In the genomic region with DNA sequence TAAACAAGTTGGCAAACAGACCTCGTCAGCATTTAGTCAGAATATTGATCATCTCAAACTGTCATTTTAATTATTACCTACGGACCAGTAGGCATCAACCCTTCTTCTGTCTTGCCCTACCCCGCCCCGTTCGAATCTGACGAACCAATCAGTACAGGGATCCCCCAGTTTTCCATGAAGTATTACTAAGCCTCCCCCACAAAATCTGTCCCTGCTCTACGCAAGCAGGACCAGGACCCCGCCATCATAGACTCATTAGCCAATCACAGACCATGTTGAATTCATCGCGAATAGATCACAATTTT, we compare ENCODE assay signal across 8 mouse cellular contexts. TPM values are rescaled to one million over a fixed set of nuclear protein-coding genes. Genes with fewer than 3 reads are reported as not detected.
A peak's percentile ranks its signal among the peaks of the same experiment; 100 is the strongest.
DNase-seq lines count a peak whose midpoint lies in the region; ATAC-seq and TF ChIP-seq lines count a peak whose summit lies in the region.

A gene (minus strand): TSS at position 94 of the 305 bp plus-strand sequence.

- H3K9me3 ChIP-seq in lung, embryonic 14.5 days (ENCODE audit: low read depth, low read length): no peaks in the 10 kb centered on the region
- H3K9me3 ChIP-seq in intestine, embryonic 16.5 days (ENCODE audit: control insufficient read depth, low read length): no peaks in the 10 kb centered on the region
- no peaks in the 10 kb centered on the region for H3K9me3 ChIP-seq in neural tube, embryonic 14.5 days (ENCODE audit: control insufficient read depth, low read length)

- no peak for DNase-seq in lung, embryonic 14.5 days
- DNase-seq in lung, postnatal 25 days (ENCODE audit: low spot score): no peak
- DNase-seq in brain, adult 2 months (ENCODE audit: low read depth, low spot score): peak; percentile 83
- DNase-seq in heart, adult 11 months: peak; percentile 90
- peak; percentile 6 for DNase-seq in liver
- DNase-seq in ovary, postnatal 36 days (ENCODE audit: low spot score): no peak

- no peaks in the 10 kb centered on the region for H3K27me3 ChIP-seq in lung, embryonic 14.5 days (ENCODE audit: insufficient read depth, low read length)
- no peaks in the 10 kb centered on the region for H3K27me3 ChIP-seq in intestine, embryonic 16.5 days (replicated peaks; ENCODE audit: control insufficient read depth, insufficient read depth, low read length)
- no peaks in the 10 kb centered on the region for H3K27me3 ChIP-seq in neural tube, embryonic 14.5 days (ENCODE audit: control insufficient read depth, insufficient read depth, low read length)

- 0 out of 2 replicates have a peak, but pooled peaks have one; percentile 3 for ATAC-seq in lung, embryonic 14.5 days (ENCODE audit: insufficient read depth)
- 0 out of 2 replicates have a peak, but pooled peaks have one; percentile 31 for ATAC-seq in intestine, embryonic 16.5 days
- ATAC-seq in neural tube, embryonic 14.5 days (ENCODE audit: low read depth): peak; percentile 67

- H3K4me3 ChIP-seq in lung, embryonic 14.5 days (ENCODE audit: low read depth, low read length): peak within 1 kb of the TSS; percentile 50
- H3K4me3 ChIP-seq in intestine, embryonic 16.5 days (ENCODE audit: low read length): peak within 1 kb of the TSS; percentile 63
- peak within 1 kb of the TSS; percentile 47 for H3K4me3 ChIP-seq in neural tube, embryonic 14.5 days (ENCODE audit: low read depth, low read length)

- no peaks in the 10 kb centered on the region for H3K4me1 ChIP-seq in lung, embryonic 14.5 days (ENCODE audit: insufficient read depth)
- no peaks in the 10 kb centered on the region for H3K4me1 ChIP-seq in intestine, embryonic 16.5 days (ENCODE audit: control insufficient read depth, insufficient read depth, low read length)
- no peaks in the 10 kb centered on the region for H3K4me1 ChIP-seq in neural tube, embryonic 14.5 days (ENCODE audit: control insufficient read depth, insufficient read depth, low read length)

- no peak for TF ChIP-seq CTCF in lung, embryonic 14.5 days (IDR thresholded peaks at IDR 0.05; ENCODE audit: low read depth)

- H3K36me3 ChIP-seq in lung, embryonic 14.5 days (ENCODE audit: insufficient read depth): no peaks in the 10 kb centered on the region
- no peaks in the 10 kb centered on the region for H3K36me3 ChIP-seq in intestine, embryonic 16.5 days (ENCODE audit: control insufficient read depth, insufficient read depth, low read length)
- H3K36me3 ChIP-seq in neural tube, embryonic 14.5 days (ENCODE audit: control insufficient read depth, insufficient read depth, low read length): no peaks in the 10 kb centered on the region

- 13% methylated on average over 10 of the region's 10 CpGs for WGBS in lung, embryonic 14.5 days
- 17% methylated on average over 10 of the region's 10 CpGs for WGBS in intestine, embryonic 16.5 days
- 16% methylated on average over 10 of the region's 10 CpGs for WGBS in neural tube, embryonic 14.5 days

- peak within 1 kb of the TSS; percentile 46; the same call in 1 of the 2 replicates for H3K27ac ChIP-seq in lung, embryonic 14.5 days (ENCODE audit: low read depth)
- no peak within 1 kb of the TSS for H3K27ac ChIP-seq in intestine, embryonic 16.5 days (ENCODE audit: low read length)
- peak within 1 kb of the TSS; percentile 34 for H3K27ac ChIP-seq in neural tube, embryonic 14.5 days (ENCODE audit: low read depth, low read length)

- H3K4me2 ChIP-seq in lung, embryonic 14.5 days: peak within 1 kb of the TSS; percentile 63
- peak within 1 kb of the TSS; percentile 60 for H3K4me2 ChIP-seq in intestine, embryonic 16.5 days (ENCODE audit: low read depth, low read length)
- H3K4me2 ChIP-seq in neural tube, embryonic 14.5 days (ENCODE audit: low read depth, low read length): peak within 1 kb of the TSS; percentile 47

- peak within 1 kb of the TSS; percentile 58 for H3K9ac ChIP-seq in lung, embryonic 14.5 days
- peak within 1 kb of the TSS; percentile 79 for H3K9ac ChIP-seq in intestine, embryonic 16.5 days (ENCODE audit: low read depth, low read length)
- peak within 1 kb of the TSS; percentile 59 for H3K9ac ChIP-seq in neural tube, embryonic 14.5 days (replicated peaks; ENCODE audit: low read depth, low read length)

RNA-seq across cellular contexts. Expression of the gene that starts here (rescaled TPM):
- polyA plus RNA-seq in lung, embryonic 14.5 days (2014; fragmentation: Nextera tagmentation; extraction: Ambion mirVana): 29.5 and 30.5 TPM in 2 replicates
- 101 and 102 TPM in 2 replicates for polyA plus RNA-seq in intestine, embryonic 16.5 days (2015; fragmentation: Nextera tagmentation; extraction: Ambion mirVana)
- 31.8 and 37.4 TPM in 2 replicates for polyA plus RNA-seq in neural tube, embryonic 14.5 days (2014; fragmentation: Nextera tagmentation; extraction: Ambion mirVana)

Comparison
In these comparisons a context has a peak if more than half of its experiments do, and no peak if none do; other contexts are left out.
1. ATAC-seq: peak in every context shown above with its lines; median percentile 67 in neural tube, embryonic 14.5 days; 31 in intestine, embryonic 16.5 days; 3 in lung, embryonic 14.5 days.
2. DNase-seq: peak in brain, adult 2 months (single experiment), heart, adult 11 months (single experiment) and liver (single experiment); none in lung, embryonic 14.5 days (single experiment), lung, postnatal 25 days (single experiment) and ovary, postnatal 36 days (single experiment).
3. Peak in every context shown above with its lines, with median percentiles within 50 percentile points of each other: H3K4me2 ChIP-seq, H3K4me3 ChIP-seq and H3K9ac ChIP-seq.